Mouse (Mus musculus): Measurements from ENCODE around the gene C5ar2.
A peak's percentile ranks its signal among the peaks of the same experiment; 100 is the strongest.
"Not testable (repeated sequence)": the region's sequence is repeated elsewhere in the genome, so short reads cannot be mapped to it uniquely, and the experiment has no call there.

Gene C5ar2

GRCm38 (mm10) chr7:16257830-16258229 lies 13.9 kb upstream of the C5ar2 start:
- no peak for DNase-seq (ENCODE audit: low read depth, low spot score)

- not testable (repeated sequence) for DNase-seq (ENCODE audit: low read depth, low spot score)
These were observed 12.0 kb upstream of the C5ar2 start for GRCm38 (mm10) chr7:16255963-16256362.

GRCm38 (mm10) chr7:16254195-16254594 lies 10.2 kb upstream of the C5ar2 start:
- no peak for DNase-seq (ENCODE audit: low read depth, low spot score)

- DNase-seq (ENCODE audit: low read depth, low spot score) = no peak
These were observed 6.7 kb upstream of the C5ar2 start for GRCm38 (mm10) chr7:16250687-16251086.

GRCm38 (mm10) chr7:16245958-16246357 lies 2.0 kb upstream of the C5ar2 start:
- DNase-seq (ENCODE audit: low read depth, low spot score) = no peak

- no peak for DNase-seq (ENCODE audit: low read depth, low spot score)
These were observed 1.8 kb downstream of the C5ar2 start for GRCm38 (mm10) chr7:16242198-16242597.

GRCm38 (mm10) chr7:16241787-16242186 lies 2.2 kb downstream of the C5ar2 start:
- no peak for DNase-seq (ENCODE audit: low read depth, low spot score)

GRCm38 (mm10) chr7:16240978-16241303 lies 3.0 kb downstream of the C5ar2 start:
- DNase-seq (ENCODE audit: low read depth, low spot score) = no peak

- no peak for DNase-seq (ENCODE audit: low read depth, low spot score)
These were observed 3.5 kb downstream of the C5ar2 start for GRCm38 (mm10) chr7:16240281-16240977.

- DNase-seq (ENCODE audit: low read depth, low spot score) = no peak
These were observed 4.4 kb downstream of the C5ar2 start for GRCm38 (mm10) chr7:16239554-16239997.

- DNase-seq (ENCODE audit: low read depth, low spot score) = no peak
These were observed 14.1 kb downstream of the C5ar2 start for GRCm38 (mm10) chr7:16229869-16230268.

GRCm38 (mm10) chr7:16221582-16222272 lies 22.2 kb downstream of the C5ar2 start, which contains the start of gene Dhx34:
Gene Dhx34, minus strand, starts transcription at chr7:16222037.
- peak; percentile 84 for DNase-seq (ENCODE audit: low read depth, low spot score)

GRCm38 (mm10) chr7:16213986-16214385 lies 30.0 kb downstream of the C5ar2 start:
- no peak for DNase-seq (ENCODE audit: low read depth, low spot score)

GRCm38 (mm10) chr7:16213196-16213595 lies 30.8 kb downstream of the C5ar2 start:
- no peak for DNase-seq (ENCODE audit: low read depth, low spot score)

- no peak for DNase-seq (ENCODE audit: low read depth, low spot score)
These were observed 33.0 kb downstream of the C5ar2 start for GRCm38 (mm10) chr7:16210862-16211365.

GRCm38 (mm10) chr7:16208781-16209665 lies 34.9 kb downstream of the C5ar2 start:
- DNase-seq (ENCODE audit: low read depth, low spot score) = no peak

GRCm38 (mm10) chr7:16207496-16207895 lies 36.5 kb downstream of the C5ar2 start:
- no peak for DNase-seq (ENCODE audit: low read depth, low spot score)

GRCm38 (mm10) chr7:16207076-16207475 lies 36.9 kb downstream of the C5ar2 start:
- no peak for DNase-seq (ENCODE audit: low read depth, low spot score)

GRCm38 (mm10) chr7:16204791-16205190 lies 39.2 kb downstream of the C5ar2 start:
- no peak for DNase-seq (ENCODE audit: low read depth, low spot score)

- DNase-seq (ENCODE audit: low read depth, low spot score) = no peak
These were observed 40.5 kb downstream of the C5ar2 start for GRCm38 (mm10) chr7:16203505-16203903.

- DNase-seq (ENCODE audit: low read depth, low spot score) = no peak
These were observed 41.0 kb downstream of the C5ar2 start for GRCm38 (mm10) chr7:16202756-16203504.

Data from brain, embryonic 18.5 days (tissue).